ENCODE assay signal across 19 mouse cellular contexts in genomic region chr6:125170194-125170593, GRCm38 (mm10). TPM values are rescaled to one million over a fixed set of nuclear protein-coding genes. Genes with fewer than 3 reads are reported as not detected.
DNase-seq lines count a peak whose midpoint lies in the region; ATAC-seq and TF ChIP-seq lines count a peak whose summit lies in the region.
"Had no signal": no experiment of that assay in that cellular context is flagged by ENCODE, and none has a peak within 500 bp of the region (broad histone marks: within the 10 kb centered on the region; RNA-seq: fewer than 3 reads in every experiment).

No protein-coding gene starts in this region.

- no peak for DNase-seq in heart, postnatal 14 days
- peak; percentile 29 to 39 for DNase-seq in kidney, postnatal 36 days
- no peak for DNase-seq in kidney, postnatal 25 days
- DNase-seq in midbrain, embryonic 11.5 days (ENCODE audit: low spot score, missing footprints) = no peak
- DNase-seq in stomach, postnatal 0 days (ENCODE audit: low spot score) = no peak
- DNase-seq: cerebellum, adult 11 months; cerebellum, postnatal 36 days; kidney, adult 8-10 months; right cerebral cortex, adult 18-20 months; spleen, adult 18-20 months had no signal

- H3K9ac ChIP-seq in heart, embryonic 12.5 days = no peak overlapping the region
- 0 out of 2 replicates have a peak overlapping the region, but pooled peaks have one; percentile 25 for H3K9ac ChIP-seq in midbrain, embryonic 13.5 days (replicated peaks)
- H3K9ac ChIP-seq in midbrain, embryonic 11.5 days (ENCODE audit: low read length) = no peak overlapping the region
- no peak overlapping the region for H3K9ac ChIP-seq in stomach, postnatal 0 days (ENCODE audit: low read length)
- no peak overlapping the region for H3K9ac ChIP-seq in forebrain, embryonic 15.5 days (replicated peaks)
- H3K9ac ChIP-seq: embryonic facial prominence, embryonic 12.5 days; hindbrain, embryonic 14.5 days; limb, embryonic 13.5 days; stomach, embryonic 15.5 days had no signal

- WGBS in heart, embryonic 12.5 days = 73% methylated on average over 6 of the region's 6 CpGs
- WGBS in midbrain, embryonic 13.5 days = 86% methylated on average over 6 of the region's 6 CpGs
- 89% methylated on average over 6 of the region's 6 CpGs for WGBS in midbrain, embryonic 11.5 days
- WGBS in stomach, postnatal 0 days = 64% methylated on average over 6 of the region's 6 CpGs
- 86% methylated on average over 6 of the region's 6 CpGs for WGBS in forebrain, embryonic 15.5 days

- no peak overlapping the region for H3K4me2 ChIP-seq in heart, embryonic 12.5 days
- H3K4me2 ChIP-seq in midbrain, embryonic 13.5 days (replicated peaks) = no peak overlapping the region
- no peak overlapping the region for H3K4me2 ChIP-seq in midbrain, embryonic 11.5 days
- no peak overlapping the region for H3K4me2 ChIP-seq in stomach, postnatal 0 days (replicated peaks; ENCODE audit: low read depth)
- H3K4me2 ChIP-seq in forebrain, embryonic 15.5 days (replicated peaks) = no peak overlapping the region
- H3K4me2 ChIP-seq: embryonic facial prominence, embryonic 12.5 days; hindbrain, embryonic 14.5 days; limb, embryonic 13.5 days; stomach, embryonic 15.5 days had no signal

- TF ChIP-seq CTCF in stomach, postnatal 0 days (IDR thresholded peaks at IDR 0.05; ENCODE audit: low read depth) = peak; percentile 61

- H3K36me3 ChIP-seq in heart, embryonic 12.5 days = peaks cover 80% of the 10 kb centered on the region
- H3K36me3 ChIP-seq in midbrain, embryonic 13.5 days = peaks cover 81% of the 10 kb centered on the region
- H3K36me3 ChIP-seq in midbrain, embryonic 11.5 days (ENCODE audit: control insufficient read depth, insufficient read depth, low read length) = peaks cover 62% of the 10 kb centered on the region
- H3K36me3 ChIP-seq in stomach, postnatal 0 days (ENCODE audit: control insufficient read depth, insufficient read depth, low read length) = peaks cover 23% of the 10 kb centered on the region
- peaks cover 77% of the 10 kb centered on the region for H3K36me3 ChIP-seq in forebrain, embryonic 15.5 days

- no peaks in the 10 kb centered on the region for H3K9me3 ChIP-seq in heart, embryonic 12.5 days (replicated peaks)
- H3K9me3 ChIP-seq in midbrain, embryonic 13.5 days = no peaks in the 10 kb centered on the region
- no peaks in the 10 kb centered on the region for H3K9me3 ChIP-seq in midbrain, embryonic 11.5 days (ENCODE audit: control insufficient read depth, low read length)
- H3K9me3 ChIP-seq in stomach, postnatal 0 days (ENCODE audit: control insufficient read depth, low read length) = no peaks in the 10 kb centered on the region
- H3K9me3 ChIP-seq in forebrain, embryonic 15.5 days = no peaks in the 10 kb centered on the region
- H3K9me3 ChIP-seq: embryonic facial prominence, embryonic 12.5 days; limb, embryonic 13.5 days; midbrain, embryonic 10.5 days; stomach, embryonic 15.5 days had no signal

- H3K4me1 ChIP-seq in heart, embryonic 12.5 days (replicated peaks) = peaks cover 26% of the 10 kb centered on the region
- peaks cover 23% of the 10 kb centered on the region for H3K4me1 ChIP-seq in midbrain, embryonic 13.5 days (replicated peaks)
- H3K4me1 ChIP-seq in midbrain, embryonic 11.5 days (ENCODE audit: control insufficient read depth, insufficient read depth, low read length) = peaks cover 18% of the 10 kb centered on the region
- peaks cover 5% of the 10 kb centered on the region for H3K4me1 ChIP-seq in stomach, postnatal 0 days (replicated peaks; ENCODE audit: control insufficient read depth, insufficient read depth)
- H3K4me1 ChIP-seq in forebrain, embryonic 15.5 days = peaks cover 19% of the 10 kb centered on the region

- no peak for TF ChIP-seq EP300 in stomach, postnatal 0 days (optimal IDR thresholded peaks at IDR 0.05)

- no peak overlapping the region for H3K4me3 ChIP-seq in heart, embryonic 12.5 days
- H3K4me3 ChIP-seq in midbrain, embryonic 13.5 days (replicated peaks) = no peak overlapping the region
- no peak overlapping the region for H3K4me3 ChIP-seq in midbrain, embryonic 11.5 days (ENCODE audit: low read depth, low read length)
- no peak overlapping the region for H3K4me3 ChIP-seq in stomach, postnatal 0 days (ENCODE audit: low read depth, low read length)
- no peak overlapping the region for H3K4me3 ChIP-seq in forebrain, embryonic 15.5 days
- H3K4me3 ChIP-seq: embryonic facial prominence, embryonic 12.5 days; limb, embryonic 13.5 days; midbrain, embryonic 10.5 days; stomach, embryonic 15.5 days had no signal

- intact Hi-C loops in heart, postnatal 14 days (cut with DNase I) = loop anchor here (1.0 kb wide), 1 partner anchor 19 kb away; no protein-coding TSS in a partner anchor

- ATAC-seq in heart, embryonic 12.5 days (ENCODE audit: insufficient number of reproducible peaks, low FRiP score) = no peak
- no peak for ATAC-seq in midbrain, embryonic 13.5 days
- no peak for ATAC-seq in midbrain, embryonic 11.5 days (ENCODE audit: low FRiP score)
- no peak for ATAC-seq in stomach, postnatal 0 days (ENCODE audit: low FRiP score, low TSS enrichment)
- no peak for ATAC-seq in forebrain, embryonic 15.5 days (replicated peaks)
- ATAC-seq: CD4-positive, CD25-positive, alpha-beta regulatory T cell, adult 4 months had no signal

- H3K27ac ChIP-seq in heart, embryonic 12.5 days (ENCODE audit: poor library complexity, severe bottlenecking) = peak overlapping the region; percentile 56; the same call in 1 of the 2 replicates
- H3K27ac ChIP-seq in midbrain, embryonic 13.5 days = no peak overlapping the region
- H3K27ac ChIP-seq in midbrain, embryonic 11.5 days (ENCODE audit: low read depth, low read length) = no peak overlapping the region
- no peak overlapping the region for H3K27ac ChIP-seq in stomach, postnatal 0 days (replicated peaks)
- H3K27ac ChIP-seq in forebrain, embryonic 15.5 days (replicated peaks) = no peak overlapping the region
- H3K27ac ChIP-seq: embryonic facial prominence, embryonic 12.5 days; hindbrain, embryonic 14.5 days; limb, embryonic 13.5 days; midbrain, embryonic 10.5 days; stomach, embryonic 15.5 days had no signal

- no peaks in the 10 kb centered on the region for H3K27me3 ChIP-seq in heart, embryonic 12.5 days (replicated peaks)
- no peaks in the 10 kb centered on the region for H3K27me3 ChIP-seq in midbrain, embryonic 13.5 days
- H3K27me3 ChIP-seq in midbrain, embryonic 11.5 days (ENCODE audit: control insufficient read depth, insufficient read depth, low read length) = no peaks in the 10 kb centered on the region
- no peaks in the 10 kb centered on the region for H3K27me3 ChIP-seq in stomach, postnatal 0 days (ENCODE audit: control insufficient read depth, insufficient read depth, low read length)
- no peaks in the 10 kb centered on the region for H3K27me3 ChIP-seq in forebrain, embryonic 15.5 days
- H3K27me3 ChIP-seq: embryonic facial prominence, embryonic 12.5 days; limb, embryonic 13.5 days; stomach, embryonic 15.5 days had no signal

RNA-seq across cellular contexts. Expression of gene Gapdh, which starts 3.9 kb away (rescaled TPM):
- polyA plus RNA-seq in heart, embryonic 12.5 days (2016; fragmentation: Nextera tagmentation; extraction: Ambion mirVana) = 4,345 and 4,378 TPM in 2 replicates
- 1,000 to 10,000 TPM; 3,924 to 4,148 TPM for total RNA-seq in heart, postnatal 14 days (2021)
- polyA plus RNA-seq in midbrain, embryonic 13.5 days (2015; fragmentation: Nextera tagmentation; extraction: Ambion mirVana) = 1,484 and 1,546 TPM in 2 replicates
- 2,357 and 2,675 TPM in 2 replicates for polyA plus RNA-seq in midbrain, embryonic 11.5 days (2014; fragmentation: Nextera tagmentation; extraction: Ambion mirVana)
- polyA plus RNA-seq in stomach, postnatal 0 days (2015; fragmentation: Nextera tagmentation; extraction: Ambion mirVana) = 920 and 1,103 TPM in 2 replicates
- 1,461 and 1,493 TPM in 2 replicates for polyA plus RNA-seq in forebrain, embryonic 15.5 days (2015; fragmentation: Nextera tagmentation; extraction: Ambion mirVana)

RNA-seq across cellular contexts. Expression of gene Ncapd2, which starts 21.3 kb away (rescaled TPM):
- polyA plus RNA-seq in heart, embryonic 12.5 days (2016; fragmentation: Nextera tagmentation; extraction: Ambion mirVana) = 99.0 and 112 TPM in 2 replicates
- 10 to 100 TPM; 28.1 to 33.4 TPM for total RNA-seq in heart, postnatal 14 days (2021)
- 101 and 103 TPM in 2 replicates for polyA plus RNA-seq in midbrain, embryonic 13.5 days (2015; fragmentation: Nextera tagmentation; extraction: Ambion mirVana)
- polyA plus RNA-seq in midbrain, embryonic 11.5 days (2014; fragmentation: Nextera tagmentation; extraction: Ambion mirVana) = 127 and 140 TPM in 2 replicates
- polyA plus RNA-seq in stomach, postnatal 0 days (2015; fragmentation: Nextera tagmentation; extraction: Ambion mirVana) = 15.3 and 16.6 TPM in 2 replicates
- polyA plus RNA-seq in forebrain, embryonic 15.5 days (2015; fragmentation: Nextera tagmentation; extraction: Ambion mirVana) = 98.5 and 99.5 TPM in 2 replicates

RNA-seq across cellular contexts. Expression of gene Mrpl51, which starts 21.4 kb away (rescaled TPM):
- polyA plus RNA-seq in heart, embryonic 12.5 days (2016; fragmentation: Nextera tagmentation; extraction: Ambion mirVana) = 217 and 218 TPM in 2 replicates
- 100 to 1,000 TPM; 279 to 289 TPM for total RNA-seq in heart, postnatal 14 days (2021)
- 163 and 165 TPM in 2 replicates for polyA plus RNA-seq in midbrain, embryonic 13.5 days (2015; fragmentation: Nextera tagmentation; extraction: Ambion mirVana)
- polyA plus RNA-seq in midbrain, embryonic 11.5 days (2014; fragmentation: Nextera tagmentation; extraction: Ambion mirVana) = 200 and 208 TPM in 2 replicates
- polyA plus RNA-seq in stomach, postnatal 0 days (2015; fragmentation: Nextera tagmentation; extraction: Ambion mirVana) = 196 and 211 TPM in 2 replicates
- polyA plus RNA-seq in forebrain, embryonic 15.5 days (2015; fragmentation: Nextera tagmentation; extraction: Ambion mirVana) = 155 and 158 TPM in 2 replicates

RNA-seq across cellular contexts. Expression of gene Iffo1, which starts 25.2 kb away (rescaled TPM):
- 11.3 and 11.8 TPM in 2 replicates for polyA plus RNA-seq in heart, embryonic 12.5 days (2016; fragmentation: Nextera tagmentation; extraction: Ambion mirVana)
- 10 to 100 TPM in 1 of 2 experiments, 1 to 10 TPM in 1; 10.0 to 16.1 TPM for total RNA-seq in heart, postnatal 14 days (2021)
- polyA plus RNA-seq in midbrain, embryonic 13.5 days (2015; fragmentation: Nextera tagmentation; extraction: Ambion mirVana) = 14.9 and 19.3 TPM in 2 replicates
- polyA plus RNA-seq in midbrain, embryonic 11.5 days (2014; fragmentation: Nextera tagmentation; extraction: Ambion mirVana) = 8.4 and 8.6 TPM in 2 replicates
- polyA plus RNA-seq in stomach, postnatal 0 days (2015; fragmentation: Nextera tagmentation; extraction: Ambion mirVana) = 4.4 and 5.7 TPM in 2 replicates
- 18.9 and 21.0 TPM in 2 replicates for polyA plus RNA-seq in forebrain, embryonic 15.5 days (2015; fragmentation: Nextera tagmentation; extraction: Ambion mirVana)

RNA-seq across cellular contexts. Expression of gene Nop2, which starts 38.5 kb away (rescaled TPM):
- polyA plus RNA-seq in heart, embryonic 12.5 days (2016; fragmentation: Nextera tagmentation; extraction: Ambion mirVana) = 55.0 and 56.2 TPM in 2 replicates
- 10 to 100 TPM; 16.2 to 19.9 TPM for total RNA-seq in heart, postnatal 14 days (2021)
- polyA plus RNA-seq in midbrain, embryonic 13.5 days (2015; fragmentation: Nextera tagmentation; extraction: Ambion mirVana) = 43.2 and 45.9 TPM in 2 replicates
- polyA plus RNA-seq in midbrain, embryonic 11.5 days (2014; fragmentation: Nextera tagmentation; extraction: Ambion mirVana) = 55.1 and 58.4 TPM in 2 replicates
- 25.0 and 26.6 TPM in 2 replicates for polyA plus RNA-seq in stomach, postnatal 0 days (2015; fragmentation: Nextera tagmentation; extraction: Ambion mirVana)
- polyA plus RNA-seq in forebrain, embryonic 15.5 days (2015; fragmentation: Nextera tagmentation; extraction: Ambion mirVana) = 51.1 and 51.8 TPM in 2 replicates

Comparison
In these comparisons a context has a peak if more than half of its experiments do, and no peak if none do; other contexts are left out.
1. DNase-seq: peak in kidney, postnatal 36 days (2 of 2); none in heart, postnatal 14 days (0 of 2), kidney, postnatal 25 days (0 of 2), midbrain, embryonic 11.5 days (single experiment) and stomach, postnatal 0 days (single experiment).